Mouse (Mus musculus) spleen, postnatal 14 days (tissue): Measurements from ENCODE around the gene Lsm7.

Experiments
- DNase-seq, 2 experiments: peaks; one replicate each; pipeline ENCODE4 v3.0.0; 2021 to 2022; ENCODE audit warnings: low spot score in 2 of 2

The Lsm7 gene

GRCm38 (mm10) chr10:80876028-80876427 lies 21.0 kb upstream of the Lsm7 start:
- peak; percentile 51 to 65 for DNase-seq

DNA sequence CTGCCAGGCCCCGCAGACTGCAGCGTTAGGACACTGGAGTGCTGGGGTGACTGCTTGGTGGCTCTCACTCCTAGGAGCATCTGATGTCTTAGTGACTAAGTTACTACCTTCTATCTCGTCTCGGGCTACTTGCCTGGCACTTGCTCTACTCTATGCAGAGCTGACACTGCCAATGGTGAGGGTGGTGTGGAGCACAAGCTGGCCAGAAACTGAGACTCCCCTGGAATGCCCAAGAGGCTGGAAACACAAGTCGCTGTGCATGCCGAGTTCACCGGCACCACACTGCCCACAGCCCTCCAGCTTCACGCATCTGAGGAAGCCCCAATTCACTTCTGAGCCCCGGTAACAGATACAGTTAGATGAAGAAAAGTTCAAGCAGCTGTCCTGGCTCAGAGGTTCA lies 19.0 kb upstream of the Lsm7 start:
- DNase-seq, result no peak

DNA sequence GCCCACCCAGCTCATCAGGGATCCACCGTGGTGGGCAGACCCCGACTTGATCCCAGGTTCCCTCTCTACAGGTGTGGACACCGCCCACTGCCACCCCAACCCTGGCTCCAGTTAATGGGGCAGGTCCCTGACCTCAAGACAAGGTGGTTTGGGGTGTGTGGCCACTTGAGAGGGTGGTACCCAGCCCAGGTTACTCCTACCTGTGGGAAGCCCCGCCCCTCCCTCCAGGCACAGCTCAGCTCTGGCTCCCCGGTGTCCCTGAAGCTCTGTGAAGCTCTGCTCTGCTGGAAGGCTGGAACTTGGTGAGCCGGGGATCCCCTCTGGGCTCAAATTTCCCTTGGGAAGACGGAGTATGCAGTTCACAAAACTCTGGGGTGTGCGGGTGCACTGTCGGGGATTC lies 16.6 kb upstream of the Lsm7 start, which contains the start of gene Tmprss9:
Gene Tmprss9 (plus strand): TSS at position 268 of the 400 bp plus-strand sequence.
- DNase-seq, result no peak

GRCm38 (mm10) chr10:80870993-80871392 lies 16.0 kb upstream of the Lsm7 start:
- DNase-seq, result no peak

DNA sequence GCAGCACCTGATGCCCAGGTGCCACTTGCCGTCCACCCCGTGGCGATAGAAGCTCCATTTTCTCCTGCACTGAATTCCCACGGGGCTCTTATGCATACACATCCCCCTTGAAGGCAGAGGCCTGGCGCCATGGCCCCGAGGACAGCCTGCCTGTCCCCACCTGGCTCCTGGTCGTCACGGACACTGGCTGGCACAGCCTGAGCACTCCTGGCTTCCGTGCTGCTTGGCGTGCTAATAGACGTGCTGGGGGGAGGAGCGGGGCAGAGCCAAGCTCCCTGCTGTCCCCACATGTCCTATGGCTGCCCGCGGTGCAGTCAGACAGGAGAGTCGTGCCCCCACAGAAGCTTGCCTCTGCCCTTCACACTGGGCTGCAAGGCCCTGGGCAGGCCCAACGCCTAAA lies 9.4 kb upstream of the Lsm7 start:
- DNase-seq, result no peak

GRCm38 (mm10) chr10:80862305-80862704 lies 7.3 kb upstream of the Lsm7 start:
- DNase-seq, result no peak

- DNase-seq, result peak; percentile 45 to 62
Observed at GRCm38 (mm10) chr10:80858350-80858935, 3.4 kb upstream of the Lsm7 start.

DNA sequence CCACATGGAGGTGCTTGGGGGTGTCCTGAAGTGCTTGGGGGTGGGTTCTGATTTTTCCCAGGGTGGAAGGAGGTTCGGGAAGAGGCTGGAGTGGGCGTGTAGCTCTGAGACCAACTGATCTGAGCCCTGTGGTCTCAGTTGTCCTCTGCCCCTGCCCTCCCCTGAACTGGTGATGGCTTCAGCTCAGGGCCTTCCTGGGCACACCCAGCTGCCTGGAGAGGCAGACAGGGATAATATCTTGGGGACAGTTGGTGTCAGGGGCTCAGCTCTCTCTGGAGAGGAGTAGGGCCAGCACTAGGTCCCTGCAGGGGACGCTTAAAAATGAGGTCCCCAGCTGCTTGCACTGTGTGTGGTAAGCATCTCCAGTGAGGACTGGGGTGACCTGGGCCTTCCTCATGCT lies 2.8 kb upstream of the Lsm7 start:
- peak; percentile 40 to 53 for DNase-seq

- DNase-seq, result no peak
Observed at GRCm38 (mm10) chr10:80857386-80857785, 2.4 kb upstream of the Lsm7 start.

GRCm38 (mm10) chr10:80856908-80857307 lies 1.9 kb upstream of the Lsm7 start:
- DNase-seq, result peak; percentile 55 to 59

GRCm38 (mm10) chr10:80856267-80856666 lies 1.3 kb upstream of the Lsm7 start:
- peak in 1 of 2 experiments; percentile 26 for DNase-seq

- DNase-seq, result peak; percentile 21 to 25
Observed at GRCm38 (mm10) chr10:80855749-80856073, 702 bp upstream of the Lsm7 start.

- peak; percentile 39 to 65 for DNase-seq
Observed at GRCm38 (mm10) chr10:80848571-80848970, 6.4 kb downstream of the Lsm7 start.

- no peak for DNase-seq
Observed at GRCm38 (mm10) chr10:80845732-80846131, 9.3 kb downstream of the Lsm7 start.

GRCm38 (mm10) chr10:80845055-80845693 lies 9.8 kb downstream of the Lsm7 start:
- DNase-seq, result no peak

DNA sequence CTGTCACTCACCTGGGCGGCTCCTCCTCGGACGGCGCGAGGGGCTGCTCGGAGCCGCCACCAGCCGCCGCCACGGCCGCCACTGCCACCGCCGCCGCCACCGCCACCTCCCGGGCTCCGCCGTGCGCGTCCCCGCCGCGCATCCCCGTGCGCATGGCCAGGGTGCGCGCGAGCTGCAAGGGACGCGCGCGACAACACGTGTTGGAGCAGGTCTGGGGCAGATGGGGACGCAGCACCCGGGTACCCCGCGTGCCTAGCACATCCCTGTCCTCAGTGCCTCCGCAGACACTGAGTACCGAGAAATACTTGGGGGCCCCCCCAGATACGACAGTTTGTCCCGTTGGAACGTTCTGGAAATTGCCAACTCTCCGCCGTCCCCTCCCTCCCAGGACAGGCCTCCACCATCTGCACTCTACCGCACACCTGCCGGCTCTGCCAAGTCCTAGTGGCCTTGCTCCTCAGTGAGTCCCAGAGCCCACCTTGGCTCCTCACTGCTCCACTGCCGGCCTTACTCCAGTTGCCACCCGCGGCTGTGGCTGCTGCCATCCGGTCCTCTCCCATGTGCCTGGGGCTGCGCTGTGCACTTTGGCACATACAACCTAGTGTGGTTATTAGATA lies 11.0 kb downstream of the Lsm7 start, which contains the start of gene Lingo3:
Gene Lingo3 (minus strand): TSS at position 109 of the 617 bp plus-strand sequence.
- no peak for DNase-seq

DNA sequence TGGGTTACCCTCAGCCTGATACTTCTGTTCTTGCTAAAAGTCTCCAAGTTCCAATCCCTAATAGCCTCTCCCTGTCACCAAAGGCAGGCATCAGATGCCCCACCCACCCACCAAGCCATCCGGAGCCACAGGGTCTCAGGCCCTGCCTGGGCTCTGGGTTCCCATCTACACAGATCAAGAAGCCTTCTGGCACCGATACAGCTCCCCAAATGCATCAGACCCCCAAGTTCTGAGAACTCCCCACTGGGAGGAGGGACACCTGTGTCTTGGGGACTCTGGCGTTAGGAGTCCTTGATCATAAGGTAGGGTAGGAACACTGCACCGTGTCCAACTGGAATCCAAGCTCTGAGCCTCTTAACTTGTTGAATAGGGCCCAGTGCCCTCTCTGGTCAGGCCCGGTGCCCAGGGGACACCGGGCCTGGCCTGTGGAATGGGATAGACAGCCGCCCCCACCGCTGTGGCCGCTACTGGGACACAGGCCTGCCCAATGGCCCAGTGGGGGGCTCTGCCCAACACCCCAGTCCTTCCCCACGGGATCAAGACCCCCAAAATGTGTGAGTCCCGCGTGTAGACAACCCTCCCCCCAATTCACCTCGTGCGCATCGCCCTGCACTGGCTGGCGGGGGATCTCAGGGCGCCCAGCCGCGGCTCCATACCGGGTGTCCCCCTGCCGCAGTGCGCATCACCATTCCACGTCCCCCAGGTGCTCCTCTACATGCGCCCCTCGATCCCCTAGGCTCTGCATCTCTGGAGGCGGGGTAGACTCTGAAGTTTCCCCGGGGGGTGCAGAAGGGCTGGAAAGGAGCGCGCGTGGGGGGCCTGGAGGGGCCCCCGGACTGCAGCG lies 11.7 kb downstream of the Lsm7 start:
- no peak for DNase-seq

- DNase-seq, result no peak
Observed at GRCm38 (mm10) chr10:80842334-80842733, 12.7 kb downstream of the Lsm7 start.

DNA sequence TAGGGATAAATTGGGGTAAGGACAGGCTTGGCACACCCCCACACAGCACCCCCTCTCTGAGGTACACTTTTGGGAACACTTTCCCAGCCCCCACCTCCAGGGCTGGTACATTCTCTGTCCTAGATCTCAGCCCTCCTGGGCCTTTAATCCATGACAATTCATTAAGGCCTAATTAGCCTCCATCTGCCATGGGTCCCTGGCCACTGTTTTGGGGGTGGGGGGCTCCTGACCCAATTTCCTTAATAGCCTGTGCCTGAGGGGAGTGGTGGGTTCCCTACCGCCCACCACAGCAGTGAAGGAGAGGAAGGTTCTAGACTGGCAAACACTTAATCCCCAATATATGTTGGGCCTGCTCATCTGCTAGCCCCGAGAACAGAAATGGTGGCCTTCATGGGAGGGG lies 13.3 kb downstream of the Lsm7 start:
- no peak for DNase-seq

GRCm38 (mm10) chr10:80839848-80840247 lies 15.2 kb downstream of the Lsm7 start:
- no peak for DNase-seq

GRCm38 (mm10) chr10:80838346-80838912 lies 16.6 kb downstream of the Lsm7 start:
- no peak for DNase-seq

DNA sequence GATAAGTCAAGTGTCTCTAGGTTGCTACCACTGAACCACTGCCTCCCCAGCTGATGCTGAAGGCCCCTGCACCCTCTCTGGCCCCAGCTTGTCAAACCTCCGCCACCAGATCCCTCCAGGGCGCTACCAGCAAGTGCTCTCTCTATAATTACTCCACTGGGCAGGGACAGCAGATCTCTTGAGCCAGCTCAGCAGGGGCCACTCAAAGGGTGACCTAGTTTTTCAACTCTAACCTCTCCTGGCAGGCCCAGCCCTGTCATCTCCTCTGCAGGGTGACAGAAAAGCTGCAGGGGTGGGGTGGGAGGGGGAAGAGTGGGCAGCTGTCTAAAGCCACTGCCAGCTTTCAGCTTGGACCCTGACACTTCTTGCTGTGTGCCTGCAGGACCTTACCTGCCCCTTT lies 17.2 kb downstream of the Lsm7 start:
- no peak for DNase-seq
